Mouse (Mus musculus) midbrain, embryonic 13.5 days (tissue): ENCODE data around the gene Mapk12. TPM values are rescaled to one million over a fixed set of nuclear protein-coding genes. Genes with fewer than 3 reads are reported as not detected.

Experiments
- ATAC-seq: fragments of 200-750 bp; cut with Nextera tagmentation; 2 replicates; pipeline ENCODE4 v1.8.0; 2017; ENCODE audit warnings: mild to moderate bottlenecking, moderate TSS enrichment, moderate library complexity
- H3K27ac ChIP-seq: fragments of 300-500 bp; sonication (generic); 2 replicates; pipeline ENCODE4 v1.5.1; 2015; ENCODE audit warnings: inconsistent platforms, mild to moderate bottlenecking, moderate library complexity
- H3K27me3 ChIP-seq: fragments of 300-500 bp; sonication (generic); 2 replicates; pipeline ENCODE4 v1.6.1; 2015; ENCODE audit warnings: mild to moderate bottlenecking, inconsistent platforms
- H3K36me3 ChIP-seq: fragments of 300-500 bp; sonication (generic); 2 replicates; pipeline ENCODE4 v1.6.1; 2015; ENCODE audit warnings: mild to moderate bottlenecking, inconsistent platforms
- H3K4me1 ChIP-seq: fragments of 300-500 bp; sonication (generic); replicated peaks from 2 replicates; pipeline ENCODE4 v1.6.1; 2015; ENCODE audit warnings: inconsistent platforms
- H3K4me2 ChIP-seq: fragments of 300-500 bp; sonication (generic); replicated peaks from 2 replicates; pipeline ENCODE4 v1.6.1; 2015; ENCODE audit warnings: moderate library complexity, mild to moderate bottlenecking, inconsistent platforms
- H3K4me3 ChIP-seq: fragments of 300-500 bp; sonication (generic); replicated peaks from 2 replicates; pipeline ENCODE4 v1.5.1; 2015; ENCODE audit warnings: mild to moderate bottlenecking, inconsistent platforms
- H3K9ac ChIP-seq: fragments of 300-500 bp; sonication (generic); replicated peaks from 2 replicates; pipeline ENCODE4 v1.6.1; 2015; ENCODE audit warnings: mild to moderate bottlenecking, inconsistent platforms
- H3K9me3 ChIP-seq: fragments of 300-500 bp; sonication (generic); 2 replicates; pipeline ENCODE4 v1.6.1; 2016; ENCODE audit warnings: mild to moderate bottlenecking, inconsistent platforms
- whole genome bisulfite sequencing: fragments of 180-500 bp; shearing (Covaris S2); methylation state at CpG from one replicate; pipeline ENCODE4 v1.1.7; 2015; 5-methylcytosine and 5-hydroxymethylcytosine counted together
- polyA plus RNA-seq: library from polyadenylated mRNA; unstranded; fragments of >200 nt; fragmentation: Nextera tagmentation; extraction: Ambion mirVana; gene quantifications from 2 replicates; pipeline ENCODE4 v1.2.1, GENCODE M21; 2015

Mapk12 gene
- polyA plus RNA-seq, 1 experiment from 2014 or later, result 8.2 TPM

DNA sequence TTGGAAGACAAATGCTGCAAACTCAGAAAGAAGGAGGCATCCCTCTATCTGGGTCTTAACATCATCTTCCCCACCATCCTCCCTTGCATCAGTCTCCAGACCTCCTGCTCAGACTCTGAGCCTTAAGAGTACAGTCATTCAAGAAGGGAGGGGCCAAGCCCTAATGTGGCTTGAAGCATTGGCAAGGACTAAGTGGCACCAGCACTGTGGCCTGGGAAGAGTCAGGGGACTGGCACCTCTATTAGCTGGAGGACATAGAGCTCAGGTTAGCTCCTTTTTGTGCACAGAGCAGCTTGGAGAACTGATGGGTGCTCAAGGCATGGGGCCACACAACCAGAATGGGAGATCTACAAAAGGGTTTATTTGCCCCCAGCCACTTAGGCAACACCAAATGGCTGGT, 10.3 kb downstream of the Mapk12 start:
- no peak overlapping the region for H3K4me2 ChIP-seq
- H3K9me3 ChIP-seq, result no peaks in the 10 kb centered on the region
- H3K4me3 ChIP-seq, result no peak overlapping the region
- no peaks in the 10 kb centered on the region for H3K27me3 ChIP-seq
- peaks cover 15% of the 10 kb centered on the region for H3K4me1 ChIP-seq
- H3K36me3 ChIP-seq, result peaks cover 8% of the 10 kb centered on the region; the same call in 1 of the 2 replicates
- H3K27ac ChIP-seq, result no peak overlapping the region
- H3K9ac ChIP-seq, result no peak overlapping the region
- ATAC-seq, result no peak

DNA sequence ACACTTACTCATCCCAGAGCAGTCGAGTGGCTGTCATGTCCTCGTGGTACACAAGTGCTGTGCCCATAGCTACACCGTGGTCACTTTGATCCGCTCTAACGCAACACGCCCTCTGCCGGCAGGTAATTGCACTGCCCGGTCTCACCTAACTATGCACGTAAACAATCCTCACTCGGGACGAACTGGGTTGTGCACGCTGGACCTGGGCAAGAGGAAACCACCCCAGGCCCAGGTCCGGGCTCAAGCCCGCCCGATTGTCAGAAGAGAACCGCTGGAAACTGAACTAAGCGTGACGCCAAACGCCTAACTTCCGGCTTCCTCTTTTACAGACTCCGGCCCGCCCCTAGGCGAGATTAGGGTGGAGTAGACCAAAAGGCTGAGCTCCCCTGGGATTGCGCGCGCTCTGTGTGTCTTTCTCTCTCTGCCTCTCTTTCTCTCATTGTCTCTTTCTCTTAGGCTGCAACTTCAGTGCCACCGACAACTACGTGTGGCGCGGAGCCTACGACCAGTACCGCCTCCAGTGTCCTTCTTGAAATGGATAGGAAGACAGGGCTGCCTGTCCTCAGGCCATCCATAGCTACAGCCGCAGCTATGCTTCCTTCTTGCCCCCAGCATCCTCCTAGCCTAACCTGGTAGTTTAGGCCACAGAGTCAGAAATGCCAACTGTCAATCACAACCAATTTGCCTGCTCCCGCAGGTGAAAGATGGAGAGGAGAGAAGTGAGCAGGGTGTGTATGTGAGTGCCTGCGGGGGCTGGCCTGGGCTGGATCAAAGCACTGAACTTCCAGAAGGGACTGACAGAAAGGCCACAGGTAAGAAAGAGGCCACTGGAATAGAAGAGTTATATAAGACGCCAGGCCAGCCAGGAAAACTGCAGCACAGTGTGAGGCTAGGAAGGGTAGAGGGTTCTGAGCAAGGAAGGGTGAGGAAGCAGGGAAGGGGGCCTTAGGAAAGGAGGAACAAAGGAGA, 11.8 kb downstream of the Mapk12 start, which contains the start of gene Hdac10:
Gene Hdac10 (minus strand): TSS at position 319 of the 969 bp plus-strand sequence.
- Histone ChIP-seq H3K4me3 (peak within 1 kb of the TSS; percentile 50), H3K4me1 (peaks cover 22% of the 10 kb centered on the region), H3K36me3 (peaks cover 10% of the 10 kb centered on the region; the same call in 1 of the 2 replicates), H3K27me3 (no peaks in the 10 kb centered on the region), H3K9me3 (no peaks in the 10 kb centered on the region), H3K4me2 (peak within 1 kb of the TSS; percentile 77), H3K27ac (peak within 1 kb of the TSS; percentile 83), H3K9ac (peak within 1 kb of the TSS; percentile 71)
- 3% methylated on average over 36 of the region's 36 CpGs for WGBS
- peak; percentile 88 for ATAC-seq

DNA sequence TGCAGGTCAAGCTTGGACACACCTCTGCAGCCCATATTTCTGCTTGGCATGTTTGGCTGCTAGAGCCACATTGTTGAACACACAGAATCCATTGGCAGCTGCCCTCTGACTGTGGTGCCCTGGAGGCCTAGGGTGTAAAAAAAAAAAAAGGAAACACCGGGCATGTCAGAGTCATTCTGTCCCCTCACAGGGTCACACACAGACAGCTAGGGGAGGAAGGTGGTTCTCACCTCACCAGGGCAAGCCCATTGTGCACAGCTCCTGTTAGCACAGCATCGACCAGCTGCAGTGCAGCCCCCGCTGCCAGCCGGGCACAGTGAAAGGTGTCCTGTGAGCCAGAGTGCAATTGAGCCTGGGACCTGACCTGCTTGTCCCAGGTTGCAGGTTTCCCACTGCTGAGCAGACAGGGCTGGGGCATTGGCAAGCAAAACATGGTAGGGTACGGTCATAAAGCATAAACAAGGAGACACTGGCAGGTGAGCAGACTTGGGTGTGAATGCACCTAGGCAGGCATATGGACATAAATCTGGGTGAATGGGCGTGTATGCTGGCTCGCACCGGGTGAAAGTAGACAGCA, 13.1 kb downstream of the Mapk12 start:
- H3K36me3 ChIP-seq, result peaks cover 10% of the 10 kb centered on the region; the same call in 1 of the 2 replicates
- H3K27ac ChIP-seq, result no peak overlapping the region
- ATAC-seq, result no peak
- H3K9ac ChIP-seq, result peak overlapping the region; percentile 71
- no peaks in the 10 kb centered on the region for H3K9me3 ChIP-seq
- H3K4me2 ChIP-seq, result peak overlapping the region; percentile 77
- peak overlapping the region; percentile 50 for H3K4me3 ChIP-seq
- WGBS, result 88% methylated on average over 8 of the region's 8 CpGs
- H3K27me3 ChIP-seq, result no peaks in the 10 kb centered on the region
- peaks cover 28% of the 10 kb centered on the region for H3K4me1 ChIP-seq

GRCm38 (mm10) chr15:89126622-89127021, 13.9 kb downstream of the Mapk12 start:
- H3K9ac ChIP-seq, result peak overlapping the region; percentile 71; the same call in 1 of the 2 replicates
- H3K27me3 ChIP-seq, result no peaks in the 10 kb centered on the region
- H3K27ac ChIP-seq, result no peak overlapping the region
- H3K4me1 ChIP-seq, result peaks cover 36% of the 10 kb centered on the region
- no peaks in the 10 kb centered on the region for H3K9me3 ChIP-seq
- H3K4me2 ChIP-seq, result no peak overlapping the region
- no peak overlapping the region for H3K4me3 ChIP-seq
- ATAC-seq, result no peak
- H3K36me3 ChIP-seq, result peaks cover 9% of the 10 kb centered on the region; the same call in 1 of the 2 replicates
- WGBS, result 89% methylated on average over 8 of the region's 8 CpGs

GRCm38 (mm10) chr15:89125351-89125750, 15.2 kb downstream of the Mapk12 start:
- ATAC-seq, result no peak
- WGBS, result 93% methylated on average over 9 of the region's 9 CpGs
- Histone ChIP-seq H3K27ac (no peak overlapping the region), H3K27me3 (no peaks in the 10 kb centered on the region), H3K4me3 (no peak overlapping the region), H3K36me3 (peaks cover 10% of the 10 kb centered on the region; the same call in 1 of the 2 replicates), H3K9ac (no peak overlapping the region), H3K9me3 (no peaks in the 10 kb centered on the region), H3K4me1 (peaks cover 49% of the 10 kb centered on the region), H3K4me2 (no peak overlapping the region)

DNA sequence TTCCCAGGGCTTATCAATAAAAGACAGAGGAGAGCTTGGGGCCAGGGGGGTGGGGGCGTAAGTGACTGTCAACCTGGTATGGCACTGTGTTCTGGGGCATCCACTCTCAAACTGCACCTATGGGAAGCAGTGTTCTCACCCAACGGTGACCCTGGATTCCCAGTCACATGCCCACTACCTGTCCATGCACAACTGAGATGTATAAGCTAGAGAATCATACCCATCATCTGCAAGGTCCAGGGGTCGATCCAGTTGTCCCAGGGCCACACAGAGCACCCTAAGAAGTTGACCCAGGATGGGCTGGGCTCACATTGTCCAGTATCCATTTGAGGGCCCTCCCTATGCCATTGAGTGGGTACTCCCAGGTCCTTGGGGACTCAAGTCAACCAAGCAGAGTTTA, 16.2 kb downstream of the Mapk12 start:
- Histone ChIP-seq H3K36me3 (peaks cover 19% of the 10 kb centered on the region; the same call in 1 of the 2 replicates), H3K27ac (no peak overlapping the region), H3K4me3 (no peak overlapping the region), H3K9me3 (no peaks in the 10 kb centered on the region), H3K27me3 (no peaks in the 10 kb centered on the region), H3K9ac (no peak overlapping the region; the same call in 1 of the 2 replicates), H3K4me1 (peaks cover 59% of the 10 kb centered on the region), H3K4me2 (peak overlapping the region; percentile 96)
- ATAC-seq, result no peak
- WGBS, result 96% methylated on average over 3 of the region's 3 CpGs

DNA sequence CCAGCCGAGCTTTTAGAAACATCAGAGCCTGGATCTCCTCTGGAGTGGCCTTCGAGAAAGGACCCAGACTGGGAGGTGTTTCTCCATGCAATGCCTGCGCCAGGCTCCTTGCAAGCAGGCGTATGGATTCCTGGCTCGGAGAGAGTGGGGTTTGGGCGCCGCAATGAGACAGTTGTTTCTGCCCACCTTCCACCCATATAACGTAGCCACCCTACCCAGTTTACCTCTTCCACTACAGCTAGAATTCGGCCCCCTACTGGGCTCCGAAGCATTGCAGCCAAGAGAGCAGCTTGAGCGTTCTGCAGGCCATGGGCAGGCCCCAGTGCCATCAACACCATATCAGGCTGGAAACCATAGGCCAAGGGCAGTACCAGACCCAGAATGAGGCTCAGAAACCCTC, 16.9 kb downstream of the Mapk12 start:
- peak; percentile 9; the same call in 1 of the 2 replicates for ATAC-seq
- Histone ChIP-seq H3K36me3 (peaks cover 24% of the 10 kb centered on the region), H3K27ac (peak overlapping the region; percentile 83), H3K4me1 (peaks cover 59% of the 10 kb centered on the region), H3K9me3 (no peaks in the 10 kb centered on the region), H3K27me3 (no peaks in the 10 kb centered on the region), H3K4me3 (peak overlapping the region; percentile 89), H3K4me2 (peak overlapping the region; percentile 96), H3K9ac (peak overlapping the region; percentile 87)
- WGBS, result 35% methylated on average over 11 of the region's 11 CpGs

GRCm38 (mm10) chr15:89122649-89123366, 17.7 kb downstream of the Mapk12 start, which contains the start of gene Tubgcp6:
Tubgcp6 (minus strand) TSS chr15:89123112.
- WGBS, result 1% methylated on average over 47 of the region's 47 CpGs
- Histone ChIP-seq H3K36me3 (peaks cover 28% of the 10 kb centered on the region), H3K9ac (peak within 1 kb of the TSS; percentile 87), H3K4me2 (peak within 1 kb of the TSS; percentile 96), H3K27ac (peak within 1 kb of the TSS; percentile 83), H3K4me3 (peak within 1 kb of the TSS; percentile 89), H3K9me3 (no peaks in the 10 kb centered on the region), H3K27me3 (no peaks in the 10 kb centered on the region), H3K4me1 (peaks cover 55% of the 10 kb centered on the region)
- peak; percentile 80 for ATAC-seq

GRCm38 (mm10) chr15:89118007-89118406, 22.5 kb downstream of the Mapk12 start:
- H3K4me2 ChIP-seq, result no peak overlapping the region
- ATAC-seq, result no peak
- H3K4me1 ChIP-seq, result peaks cover 41% of the 10 kb centered on the region
- H3K27me3 ChIP-seq, result no peaks in the 10 kb centered on the region
- H3K9me3 ChIP-seq, result no peaks in the 10 kb centered on the region
- H3K9ac ChIP-seq, result no peak overlapping the region; the same call in 1 of the 2 replicates
- H3K36me3 ChIP-seq, result peaks cover 61% of the 10 kb centered on the region
- H3K27ac ChIP-seq, result no peak overlapping the region
- H3K4me3 ChIP-seq, result no peak overlapping the region

DNA sequence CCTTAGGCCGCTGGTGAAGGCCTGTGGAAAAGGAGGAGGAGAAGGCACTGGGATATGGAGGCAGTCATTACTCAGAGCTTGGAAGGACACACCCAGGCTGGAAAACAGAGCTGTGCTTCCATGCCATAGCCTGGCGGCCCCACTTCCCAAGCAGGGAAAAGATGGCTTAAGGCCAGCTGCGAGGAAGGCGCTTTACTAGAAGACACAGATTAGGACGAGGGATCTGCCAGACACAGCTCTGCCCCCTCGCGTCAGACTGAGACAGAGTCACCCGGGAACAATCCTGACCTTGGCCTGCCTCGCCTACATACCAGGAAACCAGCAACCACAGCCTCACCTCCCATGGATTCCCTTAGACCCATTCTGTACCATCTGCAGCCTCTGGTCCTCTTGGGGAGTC, 30.4 kb downstream of the Mapk12 start:
- Histone ChIP-seq H3K4me2 (no peak overlapping the region), H3K9me3 (no peaks in the 10 kb centered on the region), H3K4me3 (no peak overlapping the region), H3K36me3 (peaks cover 93% of the 10 kb centered on the region), H3K9ac (no peak overlapping the region), H3K4me1 (no peaks in the 10 kb centered on the region), H3K27ac (no peak overlapping the region), H3K27me3 (no peaks in the 10 kb centered on the region)
- WGBS, result 90% methylated on average over 9 of the region's 9 CpGs
- no peak for ATAC-seq

DNA sequence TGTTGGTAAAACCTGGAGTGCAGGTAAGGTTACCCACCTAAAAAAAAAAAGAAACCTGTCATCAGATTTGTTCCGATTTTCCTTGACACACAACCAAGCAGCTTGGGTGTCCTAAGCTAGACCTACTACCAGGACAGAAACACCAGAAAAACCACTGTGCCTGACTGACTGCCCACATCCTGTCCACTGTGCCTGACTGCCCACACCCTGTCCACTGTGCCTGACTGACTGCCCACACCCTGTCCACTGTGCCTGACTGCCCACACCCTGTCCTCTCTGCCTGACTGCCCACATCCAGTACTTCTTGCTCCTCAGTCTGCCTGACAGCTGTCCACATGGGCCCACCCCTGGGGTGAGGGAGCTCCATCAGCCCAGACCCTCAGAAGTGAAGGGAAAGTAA, 33.5 kb downstream of the Mapk12 start:
- 100% methylated on average over 1 of the region's 1 CpGs for WGBS
- H3K9ac ChIP-seq, result no peak overlapping the region
- H3K4me1 ChIP-seq, result no peaks in the 10 kb centered on the region
- no peak overlapping the region for H3K4me2 ChIP-seq
- H3K27ac ChIP-seq, result no peak overlapping the region
- H3K36me3 ChIP-seq, result peaks cover 100% of the 10 kb centered on the region
- H3K27me3 ChIP-seq, result no peaks in the 10 kb centered on the region
- no peak overlapping the region for H3K4me3 ChIP-seq
- H3K9me3 ChIP-seq, result no peaks in the 10 kb centered on the region
- ATAC-seq, result no peak
